Comparison of ENCODE assay signal across 25 mouse cellular contexts in genomic region chr5:53398428-53399058, GRCm38 (mm10).
"Had no signal": no experiment of that assay in that cellular context is flagged by ENCODE, and none has a peak within 500 bp of the region (broad histone marks: within the 10 kb centered on the region; RNA-seq: fewer than 3 reads in every experiment).

No protein-coding gene starts in this region.

- ATAC-seq: hindbrain, postnatal 0 days; intestine, embryonic 16.5 days; liver, embryonic 12.5 days had no signal

- H3K36me3 ChIP-seq: heart, embryonic 10.5 days; heart, embryonic 12.5 days; hindbrain, embryonic 10.5 days; hindbrain, embryonic 12.5 days; hindbrain, embryonic 15.5 days; kidney, embryonic 15.5 days; limb, embryonic 12.5 days; liver, embryonic 12.5 days had no signal

- H3K4me1 ChIP-seq: heart, embryonic 10.5 days; heart, embryonic 12.5 days; hindbrain, embryonic 10.5 days; hindbrain, embryonic 12.5 days; hindbrain, embryonic 15.5 days; kidney, embryonic 15.5 days; limb, embryonic 12.5 days had no signal

- H3K4me3 ChIP-seq: heart, embryonic 10.5 days; heart, embryonic 12.5 days; hindbrain, embryonic 10.5 days; hindbrain, embryonic 12.5 days; hindbrain, embryonic 15.5 days; kidney, embryonic 15.5 days; limb, embryonic 12.5 days; liver, embryonic 12.5 days had no signal

- H3K9ac ChIP-seq: heart, embryonic 12.5 days; hindbrain, embryonic 12.5 days; hindbrain, embryonic 15.5 days; kidney, embryonic 15.5 days; limb, embryonic 12.5 days; liver, embryonic 12.5 days; liver, embryonic 14.5 days had no signal

- H3K9me3 ChIP-seq: heart, embryonic 10.5 days; heart, embryonic 12.5 days; hindbrain, embryonic 10.5 days; hindbrain, embryonic 12.5 days; hindbrain, embryonic 15.5 days; kidney, embryonic 15.5 days; limb, embryonic 12.5 days; liver, embryonic 12.5 days had no signal

- H3K27ac ChIP-seq: heart, embryonic 10.5 days; hindbrain, embryonic 10.5 days; hindbrain, embryonic 12.5 days; hindbrain, embryonic 15.5 days; hindbrain, postnatal 0 days; kidney, embryonic 15.5 days; kidney, postnatal 0 days; limb, embryonic 12.5 days; liver, embryonic 12.5 days; liver, embryonic 14.5 days had no signal

- H3K4me2 ChIP-seq: heart, embryonic 12.5 days; hindbrain, embryonic 12.5 days; hindbrain, embryonic 15.5 days; kidney, embryonic 15.5 days; limb, embryonic 12.5 days; liver, embryonic 12.5 days had no signal

- DNase-seq: gastrocnemius, postnatal 10 days; gastrocnemius, postnatal 25 days; heart, adult 11 months; heart, postnatal 10 days; heart, postnatal 4 days; kidney, adult 11 months; kidney, adult 2 months; kidney, adult 9 months; kidney, postnatal 14 days; kidney, postnatal 36 days; layer of hippocampus, adult 9-11 months; layer of hippocampus, postnatal 36 days; left cerebral cortex, postnatal 4 days had no signal

- H3K27me3 ChIP-seq: hindbrain, embryonic 12.5 days; hindbrain, embryonic 15.5 days; kidney, embryonic 15.5 days; limb, embryonic 12.5 days; liver, embryonic 12.5 days had no signal
